Mouse (Mus musculus): Measurements from ENCODE around the gene Nkap.

- TF ChIP-seq CTCF (IDR thresholded peaks at IDR 0.05; ENCODE audit: low read depth) (no peak), EP300 (IDR thresholded peaks at IDR 0.05; ENCODE audit: low read depth) (no peak)
These were observed 36.5 kb downstream of the Nkap start for GRCm38 (mm10) chrX:37163115-37163514.

All from heart, postnatal 0 days (tissue).